Mouse (Mus musculus) olfactory bulb, adult 2 months (tissue): ENCODE data around the gene Gm18336.

Source experiments
- CTCF ChIP-seq: fragments of 200-500 bp; IDR thresholded peaks from 2 replicates; pipeline ENCODE4 v1.5.1; 2012; ENCODE audit warnings: low read depth, mild to moderate bottlenecking, low read length, moderate library complexity; ENCODE audit not compliant: insufficient read depth
- POLR2A ChIP-seq: fragments of 200-500 bp; IDR thresholded peaks from 2 replicates; pipeline ENCODE4 v1.6.1; 2012; ENCODE audit warnings: mild to moderate bottlenecking, low read depth, low read length, moderate library complexity; ENCODE audit not compliant: insufficient read depth

DNA sequence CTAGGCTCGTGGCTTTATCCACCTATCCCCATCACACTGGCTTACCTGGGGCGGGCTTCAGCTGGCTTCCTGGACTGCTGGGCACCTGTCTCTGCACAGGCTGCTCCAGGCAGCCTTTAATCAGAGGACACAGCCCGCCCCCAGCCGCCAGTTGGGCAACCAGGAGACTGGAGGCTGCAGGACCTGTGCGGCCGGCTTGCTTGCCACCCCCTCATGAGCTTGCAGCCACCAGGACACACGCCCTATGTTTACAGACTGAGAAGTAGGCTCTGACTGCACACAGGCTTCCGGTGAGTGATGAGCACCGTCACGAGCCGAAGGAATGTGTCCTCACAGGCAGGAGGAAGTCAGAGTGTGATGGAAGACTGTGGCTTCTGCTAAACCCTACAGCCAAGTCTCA is 36.7 kb upstream of the Gm18336 start, which contains the start of gene Trex2:
- TF ChIP-seq CTCF: no peak
- no peak for TF ChIP-seq POLR2A
